Mouse (Mus musculus) limb, embryonic 11.5 days (tissue): Measurements from ENCODE around the gene Fbxo45. TPM values are rescaled to one million over a fixed set of nuclear protein-coding genes. Genes with fewer than 3 reads are reported as not detected.

Source experiments
- ATAC-seq: fragments of 200-750 bp; cut with Nextera tagmentation; 2 replicates; pipeline ENCODE4 v1.8.0; 2017; ENCODE audit warnings: low read depth; ENCODE audit not compliant: insufficient number of reproducible peaks, low FRiP score, low TSS enrichment
- DNase-seq: peaks from one replicate; pipeline ENCODE4 v3.0.0-alpha.2; 2015; ENCODE audit warnings: low spot score
- H3K27ac ChIP-seq: fragments of 300-500 bp; sonication (generic); replicated peaks from 2 replicates; pipeline ENCODE4 v1.5.1; 2014; ENCODE audit warnings: low read depth, mild to moderate bottlenecking, low read length
- H3K27me3 ChIP-seq: fragments of 300-500 bp; sonication (generic); 2 replicates; pipeline ENCODE4 v1.6.1; 2014; ENCODE audit warnings: mild to moderate bottlenecking, low read length, mixed read lengths; ENCODE audit not compliant: control insufficient read depth, insufficient read depth
- H3K36me3 ChIP-seq: fragments of 300-500 bp; sonication (generic); 2 replicates; pipeline ENCODE4 v1.6.1; 2014; ENCODE audit warnings: mild to moderate bottlenecking, low read length, moderate library complexity, mixed read lengths; ENCODE audit not compliant: control insufficient read depth, insufficient read depth
- H3K4me1 ChIP-seq: fragments of 300-500 bp; sonication (generic); 2 replicates; pipeline ENCODE4 v1.6.1; 2014; ENCODE audit warnings: low read length, mixed read lengths; ENCODE audit not compliant: control insufficient read depth, insufficient read depth
- H3K4me2 ChIP-seq: fragments of 300-500 bp; sonication (generic); 2 replicates; pipeline ENCODE4 v1.6.1; 2014; ENCODE audit warnings: low read depth, mild to moderate bottlenecking, moderate library complexity; ENCODE audit not compliant: severe bottlenecking
- H3K4me3 ChIP-seq: fragments of 300-500 bp; sonication (generic); 2 replicates; pipeline ENCODE4 v1.5.1; 2014; ENCODE audit warnings: low read depth, low read length
- H3K9ac ChIP-seq: fragments of 300-500 bp; sonication (generic); 2 replicates; pipeline ENCODE4 v1.6.1; 2014; ENCODE audit warnings: mild to moderate bottlenecking, low read length
- H3K9me3 ChIP-seq: fragments of 300-500 bp; sonication (generic); 2 replicates; pipeline ENCODE4 v1.6.1; 2016; ENCODE audit warnings: low read length; ENCODE audit not compliant: control insufficient read depth
- WGBS: fragments of 180-500 bp; shearing (Covaris S2); extraction: QIAGEN DNeasy Blood & Tissue Kit; methylation state at CpG from one replicate; pipeline ENCODE4 v1.1.7; 2014; 5-methylcytosine and 5-hydroxymethylcytosine counted together
- polyA plus RNA-seq: library from polyadenylated mRNA; unstranded; fragments of >200 nt; fragmentation: Nextera tagmentation; extraction: Ambion mirVana; gene quantifications from 2 replicates; pipeline ENCODE4 v1.2.1, GENCODE M21; 2014

The Fbxo45 gene
- 21.6 and 23.3 TPM in 2 replicates for polyA plus RNA-seq

GRCm38 (mm10) chr16:32246952-32247370 lies at the start of gene Fbxo45, which contains the start of gene Wdr53:
TSS of gene Fbxo45 (minus strand) at chr16:32247158.
TSS of gene Wdr53 (plus strand) at chr16:32247227.
- Histone ChIP-seq H3K4me3 (peak within 1 kb of the TSS; percentile 85), H3K4me2 (peak within 1 kb of the TSS; percentile 75), H3K9me3 (no peaks in the 10 kb centered on the region), H3K9ac (peak within 1 kb of the TSS; percentile 93), H3K4me1 (peaks cover 8% of the 10 kb centered on the region; the same call in 1 of the 2 replicates), H3K27ac (peak within 1 kb of the TSS; percentile 89), H3K36me3 (peaks cover 2% of the 10 kb centered on the region; the same call in 1 of the 2 replicates), H3K27me3 (no peaks in the 10 kb centered on the region)
- WGBS: under 1% methylated on average over 37 of the region's 48 CpGs
- ATAC-seq (peak; percentile 98), DNase-seq (peak; percentile 98)

- Histone ChIP-seq H3K27me3 (no peaks in the 10 kb centered on the region), H3K4me2 (no peak overlapping the region), H3K4me3 (no peak overlapping the region), H3K36me3 (peaks cover 12% of the 10 kb centered on the region; the same call in 1 of the 2 replicates), H3K27ac (no peak overlapping the region), H3K4me1 (no peaks in the 10 kb centered on the region), H3K9me3 (no peaks in the 10 kb centered on the region), H3K9ac (no peak overlapping the region)
- WGBS: 89% methylated on average over 4 of the region's 4 CpGs
- no peak for DNase-seq
- ATAC-seq: no peak
Measured at GRCm38 (mm10) chr16:32291821-32292220, 44.9 kb upstream of the Fbxo45 start.

GRCm38 (mm10) chr16:32282608-32283007 lies 35.6 kb upstream of the Fbxo45 start:
- Histone ChIP-seq H3K9ac (no peak overlapping the region), H3K27ac (no peak overlapping the region), H3K9me3 (0 out of 2 replicates have a peak, but pooled peaks cover 6% of the 10 kb centered on the region), H3K27me3 (no peaks in the 10 kb centered on the region), H3K4me1 (peaks cover 3% of the 10 kb centered on the region; the same call in 1 of the 2 replicates), H3K4me3 (no peak overlapping the region), H3K36me3 (peaks cover 21% of the 10 kb centered on the region; the same call in 1 of the 2 replicates), H3K4me2 (no peak overlapping the region)
- DNase-seq (no peak), ATAC-seq (no peak)

- ATAC-seq (no peak), DNase-seq (no peak)
- H3K36me3 ChIP-seq: peaks cover 16% of the 10 kb centered on the region; the same call in 1 of the 2 replicates
- H3K9ac ChIP-seq: no peak overlapping the region
- 0 out of 2 replicates have a peak, but pooled peaks cover 6% of the 10 kb centered on the region for H3K9me3 ChIP-seq
- H3K27me3 ChIP-seq: no peaks in the 10 kb centered on the region
- 93% methylated on average over 8 of the region's 8 CpGs for WGBS
- no peak overlapping the region for H3K4me3 ChIP-seq
- H3K4me2 ChIP-seq: no peak overlapping the region
- H3K4me1 ChIP-seq: peaks cover 3% of the 10 kb centered on the region; the same call in 1 of the 2 replicates
- H3K27ac ChIP-seq: no peak overlapping the region
Measured at GRCm38 (mm10) chr16:32280211-32280610, 33.3 kb upstream of the Fbxo45 start.

GRCm38 (mm10) chr16:32278396-32278795 lies 31.4 kb upstream of the Fbxo45 start:
- WGBS: 63% methylated on average over 7 of the region's 7 CpGs
- Histone ChIP-seq H3K9ac (peak overlapping the region; percentile 75), H3K27ac (no peak overlapping the region), H3K4me3 (peak overlapping the region; percentile 85), H3K27me3 (no peaks in the 10 kb centered on the region), H3K36me3 (peaks cover 6% of the 10 kb centered on the region; the same call in 1 of the 2 replicates), H3K4me2 (peak overlapping the region; percentile 59), H3K9me3 (0 out of 2 replicates have a peak, but pooled peaks cover 6% of the 10 kb centered on the region), H3K4me1 (peaks cover 3% of the 10 kb centered on the region; the same call in 1 of the 2 replicates)
- DNase-seq (no peak), ATAC-seq (no peak)

- peak within 1 kb of the TSS; percentile 75 for H3K9ac ChIP-seq
- H3K27me3 ChIP-seq: no peaks in the 10 kb centered on the region
- H3K27ac ChIP-seq: peak within 1 kb of the TSS; percentile 74
- ATAC-seq (peak; percentile 86), DNase-seq (peak; percentile 93)
- 0 out of 2 replicates have a peak, but pooled peaks cover 6% of the 10 kb centered on the region for H3K9me3 ChIP-seq
- peak within 1 kb of the TSS; percentile 85 for H3K4me3 ChIP-seq
- H3K36me3 ChIP-seq: peaks cover 6% of the 10 kb centered on the region; the same call in 1 of the 2 replicates
- peak within 1 kb of the TSS; percentile 59 for H3K4me2 ChIP-seq
- peaks cover 3% of the 10 kb centered on the region; the same call in 1 of the 2 replicates for H3K4me1 ChIP-seq
- under 1% methylated on average over 74 of the region's 75 CpGs for WGBS
Measured at GRCm38 (mm10) chr16:32277308-32278256, 30.6 kb upstream of the Fbxo45 start, which contains the start of gene Rnf168. TSS of gene Rnf168 (plus strand) at chr16:32277459.

- no peaks in the 10 kb centered on the region for H3K27me3 ChIP-seq
- ATAC-seq: no peak
- H3K4me3 ChIP-seq: no peak overlapping the region
- peaks cover 3% of the 10 kb centered on the region; the same call in 1 of the 2 replicates for H3K4me1 ChIP-seq
- H3K9ac ChIP-seq: no peak overlapping the region
- peaks cover 6% of the 10 kb centered on the region; the same call in 1 of the 2 replicates for H3K36me3 ChIP-seq
- WGBS: 74% methylated on average over 1 of the region's 1 CpGs
- H3K9me3 ChIP-seq: 0 out of 2 replicates have a peak, but pooled peaks cover 6% of the 10 kb centered on the region
- no peak for DNase-seq
- H3K27ac ChIP-seq: no peak overlapping the region
- no peak overlapping the region for H3K4me2 ChIP-seq
Measured at GRCm38 (mm10) chr16:32275830-32276229, 28.9 kb upstream of the Fbxo45 start.

- Histone ChIP-seq H3K27ac (no peak overlapping the region), H3K4me1 (peaks cover 3% of the 10 kb centered on the region; the same call in 1 of the 2 replicates), H3K27me3 (no peaks in the 10 kb centered on the region), H3K36me3 (peaks cover 4% of the 10 kb centered on the region; the same call in 1 of the 2 replicates), H3K9me3 (0 out of 2 replicates have a peak, but pooled peaks cover 4% of the 10 kb centered on the region), H3K4me2 (no peak overlapping the region), H3K4me3 (no peak overlapping the region), H3K9ac (no peak overlapping the region)
- DNase-seq (no peak), ATAC-seq (no peak)
- WGBS: 88% methylated on average over 6 of the region's 6 CpGs
Measured at GRCm38 (mm10) chr16:32275041-32275440, 28.1 kb upstream of the Fbxo45 start.
